Mouse (Mus musculus): Measurements from ENCODE around the gene Plac1.

The Plac1 gene

DNA sequence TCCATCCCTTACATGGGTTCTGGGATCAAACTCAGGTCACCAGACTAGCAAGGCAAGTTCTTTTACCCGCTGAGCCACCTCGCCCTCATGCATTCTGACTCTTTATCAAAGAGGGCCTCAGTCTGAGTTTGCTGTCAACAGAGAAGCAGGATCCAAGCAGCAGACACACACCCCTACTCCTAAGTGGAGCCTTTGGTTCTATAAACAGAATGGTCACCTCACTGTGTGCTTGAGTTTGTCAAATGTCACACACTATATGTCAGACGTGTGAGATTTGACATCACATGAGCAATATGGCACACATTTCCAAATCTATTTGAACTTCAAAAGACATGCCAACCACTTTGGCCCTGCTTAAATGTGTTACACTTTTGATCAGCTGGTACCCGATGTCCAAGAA lies 42.2 kb downstream of the Plac1 start:
- no peak for DNase-seq (ENCODE audit: low spot score)

DNA sequence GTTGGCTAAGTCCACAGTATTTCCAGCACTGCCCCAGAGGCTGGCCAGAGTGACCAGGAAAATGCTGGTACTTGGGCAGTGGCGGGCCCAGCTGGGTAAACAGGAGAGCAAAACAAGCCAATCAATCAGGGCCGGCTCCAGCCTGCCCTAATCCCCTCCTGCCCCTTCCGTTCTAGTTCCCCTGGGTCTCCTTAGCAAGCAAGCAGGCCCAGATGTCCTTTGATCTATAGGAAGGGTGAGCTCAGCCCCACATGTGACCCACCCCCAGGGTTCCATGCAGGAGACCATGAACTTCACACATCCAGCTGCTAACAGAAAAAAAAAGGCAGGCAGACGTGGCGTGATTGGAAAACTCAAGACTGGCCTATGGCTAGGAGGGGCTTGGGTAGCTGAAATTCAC lies 43.5 kb downstream of the Plac1 start:
- DNase-seq (ENCODE audit: low spot score), result no peak

GRCm38 (mm10) chrX:53188692-53189091 lies 51.2 kb downstream of the Plac1 start:
- no peak for DNase-seq (ENCODE audit: low spot score)

DNA sequence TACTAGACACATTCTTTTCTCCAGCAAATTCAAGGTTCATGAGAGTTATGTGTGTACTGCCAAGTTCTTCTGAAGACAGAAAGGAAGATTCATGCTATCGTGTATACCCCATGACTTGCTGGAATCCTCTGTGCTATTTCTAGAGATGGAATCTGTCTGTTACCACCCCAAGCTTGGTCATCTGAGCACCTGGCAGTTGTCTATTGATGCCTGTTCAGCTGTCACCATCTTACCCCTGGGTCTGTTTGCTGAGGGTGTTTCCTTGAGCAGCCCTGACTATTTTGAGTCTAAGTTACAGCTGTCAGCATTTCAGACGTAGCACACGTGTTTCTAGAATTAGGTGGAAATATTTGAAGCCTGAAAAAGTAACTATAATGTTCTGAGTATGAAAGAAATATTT lies 60.1 kb downstream of the Plac1 start:
- DNase-seq (ENCODE audit: low spot score), result no peak

- DNase-seq (ENCODE audit: low spot score), result no peak
Measured at GRCm38 (mm10) chrX:53176296-53176695, 63.6 kb downstream of the Plac1 start.

GRCm38 (mm10) chrX:53168623-53169022 lies 71.3 kb downstream of the Plac1 start:
- no peak for DNase-seq (ENCODE audit: low spot score)

DNA sequence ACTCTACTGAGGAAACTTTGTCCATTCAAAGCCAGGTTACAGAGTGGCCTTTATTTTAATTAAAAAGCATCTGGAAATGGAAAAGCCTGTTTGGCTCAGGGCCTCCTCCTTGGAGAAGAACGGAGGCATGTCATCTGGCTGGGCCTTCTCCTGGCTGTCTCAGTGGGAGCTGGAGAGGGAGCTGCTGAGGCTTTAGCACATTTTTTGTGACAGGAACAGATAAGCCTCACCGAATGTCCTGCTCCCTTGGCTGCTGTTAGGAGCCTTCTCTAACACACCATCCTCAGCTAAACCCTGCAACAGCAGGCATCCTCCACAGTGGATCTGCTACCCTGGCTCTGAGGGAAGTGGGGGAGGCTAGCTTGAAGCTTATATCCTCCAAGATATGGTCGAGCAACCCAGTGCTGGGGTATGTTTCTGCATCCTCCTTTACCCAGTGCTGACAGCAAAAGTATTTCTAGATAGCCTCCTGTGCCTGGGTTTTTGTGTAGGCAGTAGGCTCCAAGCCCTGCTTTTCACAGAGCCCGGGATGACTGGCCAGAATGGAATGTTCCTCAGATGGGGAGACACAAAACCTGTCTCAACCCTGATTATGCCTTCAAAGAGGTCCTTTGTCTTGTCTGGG lies 72.9 kb downstream of the Plac1 start:
- DNase-seq (ENCODE audit: low spot score), result peak; percentile 23

GRCm38 (mm10) chrX:53166251-53166900 lies 73.5 kb downstream of the Plac1 start:
- no peak for DNase-seq (ENCODE audit: low spot score)

DNA sequence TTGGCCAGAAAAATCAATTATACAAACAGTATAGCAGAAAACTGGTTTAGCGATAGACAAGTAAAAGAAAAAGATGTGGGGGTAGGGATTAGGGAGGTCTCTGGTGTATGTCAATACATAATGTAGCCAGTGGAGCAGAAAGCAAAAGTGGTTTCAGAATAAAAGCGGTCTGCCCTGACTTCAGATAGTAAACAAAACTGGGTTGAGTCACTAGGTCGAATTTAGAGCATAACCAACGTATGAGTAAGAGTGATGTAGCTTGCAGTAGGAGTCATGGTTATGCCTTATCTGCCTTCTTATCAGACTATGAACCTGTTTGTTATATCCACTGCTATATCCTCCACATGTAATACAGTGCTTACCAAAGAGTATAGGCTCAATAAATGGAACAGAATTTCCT lies 77.3 kb downstream of the Plac1 start:
- no peak for DNase-seq (ENCODE audit: low spot score)

DNA sequence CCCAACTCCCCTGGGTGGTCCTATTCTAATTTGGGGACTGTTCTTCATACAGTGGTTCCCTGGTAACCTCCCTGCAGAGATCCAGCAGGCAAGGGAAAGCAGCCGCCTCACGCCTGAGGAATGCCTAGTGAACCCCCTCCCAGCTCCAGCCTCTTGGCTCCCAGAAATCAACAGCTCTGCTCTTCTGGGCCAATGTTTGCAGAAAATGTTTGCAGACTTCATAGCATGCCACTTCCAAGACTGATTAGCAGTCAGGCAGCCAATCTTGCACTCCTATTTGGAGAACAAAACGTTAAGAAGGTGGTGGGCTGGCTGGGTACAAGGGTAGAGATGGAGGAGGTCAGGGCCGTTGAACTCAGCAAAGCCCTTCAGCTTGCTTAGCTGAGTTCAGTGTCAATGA lies 78.3 kb downstream of the Plac1 start:
- DNase-seq (ENCODE audit: low spot score), result no peak

DNA sequence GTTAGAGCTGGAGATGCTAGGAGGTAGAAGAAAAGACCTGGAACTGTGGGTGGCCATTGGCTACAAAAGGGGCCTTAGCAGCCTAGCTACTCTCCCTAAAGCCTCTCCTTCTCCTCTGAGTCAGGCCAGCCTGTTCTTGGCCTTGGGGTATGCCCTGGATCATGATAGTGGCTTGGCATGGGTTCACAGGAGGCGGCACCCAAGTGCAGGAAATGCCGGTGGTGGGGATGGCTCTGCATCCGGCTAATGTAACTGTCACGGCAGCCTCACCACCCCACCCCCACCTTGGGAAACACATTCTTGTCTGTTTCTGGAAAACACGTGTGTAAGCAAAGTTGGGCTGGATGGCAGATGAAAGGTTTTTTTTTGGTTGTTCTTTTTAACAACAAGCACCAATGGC lies 78.8 kb downstream of the Plac1 start:
- DNase-seq (ENCODE audit: low spot score), result peak; percentile 39

DNA sequence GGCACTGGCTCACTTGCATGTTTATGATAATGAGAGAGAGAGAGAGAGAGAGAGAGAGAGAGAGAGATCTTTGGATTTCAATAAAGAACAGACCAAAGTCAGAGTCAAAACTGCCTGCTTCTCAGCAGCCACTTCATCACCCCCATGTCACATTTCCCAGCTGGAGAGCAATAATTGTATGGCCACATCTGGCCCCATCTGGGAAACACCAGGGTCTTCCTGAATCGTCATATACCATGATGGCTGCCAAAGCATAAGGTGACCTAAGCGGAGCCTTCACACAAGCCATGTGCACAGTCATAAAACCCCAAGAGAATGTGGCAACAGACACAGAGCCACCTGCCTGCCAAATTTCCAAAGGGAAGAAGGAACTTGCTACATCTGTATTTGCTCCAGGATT lies 91.9 kb downstream of the Plac1 start:
- DNase-seq (ENCODE audit: low spot score), result no peak

DNA sequence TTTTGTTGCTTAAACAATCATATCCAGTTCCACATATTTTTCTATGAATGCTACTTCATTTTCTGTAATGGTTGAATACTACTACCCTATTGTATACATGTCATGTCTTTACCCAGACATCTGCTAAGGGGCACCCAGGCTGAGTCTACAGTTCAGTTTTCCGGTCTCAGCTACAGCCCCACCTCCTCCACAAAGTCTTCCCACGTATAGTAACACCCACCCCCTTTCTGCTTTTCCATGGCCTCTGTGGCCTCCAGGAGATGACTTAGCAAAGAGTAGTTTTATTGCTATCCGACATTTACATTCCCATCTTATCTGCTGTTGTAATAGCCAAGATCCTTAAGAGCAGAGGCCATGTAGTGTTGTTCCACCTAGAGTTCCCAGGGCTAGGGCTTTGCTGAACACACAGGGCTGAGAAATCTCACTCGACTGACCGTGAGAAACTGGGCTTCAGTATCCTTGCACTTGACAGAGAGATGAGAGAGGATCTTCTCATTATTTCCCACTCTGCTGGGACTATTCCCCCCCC lies 93.5 kb downstream of the Plac1 start:
- no peak for DNase-seq (ENCODE audit: low spot score)

GRCm38 (mm10) chrX:53139641-53140040 lies 100.3 kb downstream of the Plac1 start:
- peak; percentile 74 for DNase-seq (ENCODE audit: low spot score)

- peak; percentile 56 for DNase-seq (ENCODE audit: low spot score)
Measured at GRCm38 (mm10) chrX:53137066-53137465, 102.8 kb downstream of the Plac1 start.

DNA sequence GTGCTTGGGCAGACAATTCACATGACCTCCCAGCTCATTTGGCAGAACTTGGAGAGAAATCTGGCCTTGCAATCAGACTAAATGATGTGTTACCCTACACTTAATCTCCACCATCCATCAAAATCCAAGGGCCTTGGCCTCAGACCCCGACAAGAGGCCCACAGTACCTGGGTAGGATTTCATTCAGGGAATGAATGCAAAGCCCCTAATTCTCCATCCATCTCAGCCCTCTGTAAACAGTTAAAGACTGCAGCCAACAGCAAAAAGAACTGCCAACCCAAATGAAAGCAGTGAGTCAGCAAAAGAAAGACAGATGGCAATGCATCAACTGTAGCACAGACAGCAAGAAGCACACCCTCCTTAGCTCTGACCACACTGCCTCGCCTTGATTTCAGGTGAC lies 110.4 kb downstream of the Plac1 start:
- peak; percentile 45 for DNase-seq (ENCODE audit: low spot score)

DNA sequence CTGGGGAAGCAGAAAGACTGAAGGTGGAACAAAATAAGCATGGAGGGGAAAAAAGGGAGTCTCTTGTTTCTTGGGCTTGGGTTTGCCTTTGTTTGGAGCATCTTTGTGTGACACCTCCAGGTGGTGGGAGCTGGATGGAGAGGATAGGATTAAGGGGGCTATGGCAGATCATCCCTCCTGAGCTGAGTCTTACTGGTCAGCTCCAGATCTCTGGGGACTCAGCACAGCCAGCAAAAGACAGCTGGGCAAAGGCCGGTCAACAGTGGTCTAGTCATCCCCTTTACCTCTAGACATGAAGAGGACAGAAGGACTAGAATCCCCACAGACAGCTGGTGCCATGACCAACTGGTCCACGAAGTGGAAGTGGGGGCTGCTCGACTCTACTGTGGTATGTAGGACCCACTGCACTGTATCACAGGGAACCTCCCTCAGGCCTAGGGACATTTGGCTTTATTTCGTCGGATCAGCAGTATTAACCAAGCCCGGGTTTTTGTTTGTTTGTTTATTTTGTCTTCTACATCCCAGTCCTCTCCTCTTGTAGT lies 113.3 kb downstream of the Plac1 start:
- no peak for DNase-seq (ENCODE audit: low spot score)

GRCm38 (mm10) chrX:53125838-53126467 lies 114.0 kb downstream of the Plac1 start:
- no peak for DNase-seq (ENCODE audit: low spot score)

- no peak for DNase-seq (ENCODE audit: low spot score)
Measured at GRCm38 (mm10) chrX:53123562-53123961, 116.3 kb downstream of the Plac1 start.

DNA sequence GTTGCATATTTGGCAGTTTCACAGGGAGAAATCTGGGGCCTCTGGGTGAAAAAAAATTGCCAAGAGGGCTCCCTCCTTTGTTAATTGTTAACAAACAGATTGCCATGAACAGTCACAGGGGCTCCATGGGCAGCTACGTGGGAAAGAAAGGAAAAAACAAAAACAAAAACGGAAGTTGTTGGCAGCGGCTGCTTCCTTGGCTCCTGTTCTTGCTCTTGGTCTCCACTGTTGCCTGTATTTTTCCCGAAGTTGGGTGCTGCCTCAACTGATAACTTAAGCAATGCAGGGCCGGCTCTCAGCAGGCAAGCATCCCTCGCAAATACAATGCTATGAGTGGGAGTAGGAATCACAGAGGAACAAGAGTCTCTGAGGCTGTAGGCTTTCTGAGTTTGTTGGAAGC lies 121.3 kb downstream of the Plac1 start:
- DNase-seq (ENCODE audit: low spot score), result peak; percentile 44

DNA sequence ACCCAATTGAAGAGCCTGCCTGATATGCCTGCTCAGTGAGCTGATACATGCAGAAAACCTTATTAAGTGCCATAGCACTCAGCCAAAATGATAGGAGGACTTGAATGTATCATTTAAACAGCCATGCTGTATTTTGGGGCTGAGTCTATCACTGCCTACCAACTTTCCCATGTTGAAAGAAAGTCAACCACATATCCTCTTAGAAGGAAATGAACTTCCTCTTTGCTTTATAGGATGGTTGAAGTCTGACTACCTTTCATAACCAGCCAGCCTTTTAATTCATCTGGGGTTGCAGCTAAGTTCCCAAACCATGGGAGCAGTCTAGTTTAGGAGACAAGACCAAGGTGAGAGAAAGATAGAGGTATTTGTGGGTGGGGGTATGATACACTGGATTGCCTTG lies 121.9 kb downstream of the Plac1 start:
- DNase-seq (ENCODE audit: low spot score), result no peak

GRCm38 (mm10) chrX:53114994-53115393 lies 124.9 kb downstream of the Plac1 start:
- DNase-seq (ENCODE audit: low spot score), result no peak

DNA sequence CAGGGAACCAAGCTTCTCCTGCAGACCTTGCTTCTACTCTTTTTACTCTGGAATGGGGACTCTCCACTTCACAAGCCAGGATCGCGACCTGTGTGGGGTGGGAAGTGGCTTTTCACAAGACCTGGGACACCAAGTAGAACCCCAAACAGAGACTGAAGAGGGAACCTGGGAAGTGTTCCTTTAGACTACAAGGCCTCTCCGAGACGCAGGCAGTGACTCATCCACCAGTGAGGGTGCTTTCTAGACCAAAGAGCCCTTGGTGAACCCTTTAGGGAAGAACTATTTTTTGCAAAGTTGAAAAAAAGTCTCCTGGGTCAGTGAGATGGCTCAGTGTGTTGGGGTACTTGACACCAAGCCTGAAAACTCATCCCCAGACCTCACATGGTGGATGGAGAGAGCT lies 129.8 kb downstream of the Plac1 start:
- no peak for DNase-seq (ENCODE audit: low spot score)

Measured in adipocyte (in vitro differentiated cells).